Mouse (Mus musculus) gastrocnemius, adult 18-20 months (tissue): ENCODE measurements around the gene Rhbg. TPM values are rescaled to one million over a fixed set of nuclear protein-coding genes. Genes with fewer than 3 reads are reported as not detected.
"Not testable (repeated sequence)": the region's sequence is repeated elsewhere in the genome, so short reads cannot be mapped to it uniquely, and the experiment has no call there.

Experiments used
- DNase-seq: peaks from one replicate; pipeline ENCODE4 v3.0.0; 2021; ENCODE audit warnings: low spot score
- long read RNA-seq, 2 experiments: library from polyadenylated mRNA; stranded (forward); transcript quantifications; one replicate each; pipeline ENCODE4 v2.0.0; 2021
- total RNA-seq, 2 experiments: library from RNA; stranded (reverse); gene quantifications; 2 replicates each; pipeline ENCODE4 v1.2.3; 2021

Gene Rhbg
- not detected for total RNA-seq
- long read RNA-seq, experiment 1, result 0 reads
- long read RNA-seq, experiment 2, result 0 reads

DNA sequence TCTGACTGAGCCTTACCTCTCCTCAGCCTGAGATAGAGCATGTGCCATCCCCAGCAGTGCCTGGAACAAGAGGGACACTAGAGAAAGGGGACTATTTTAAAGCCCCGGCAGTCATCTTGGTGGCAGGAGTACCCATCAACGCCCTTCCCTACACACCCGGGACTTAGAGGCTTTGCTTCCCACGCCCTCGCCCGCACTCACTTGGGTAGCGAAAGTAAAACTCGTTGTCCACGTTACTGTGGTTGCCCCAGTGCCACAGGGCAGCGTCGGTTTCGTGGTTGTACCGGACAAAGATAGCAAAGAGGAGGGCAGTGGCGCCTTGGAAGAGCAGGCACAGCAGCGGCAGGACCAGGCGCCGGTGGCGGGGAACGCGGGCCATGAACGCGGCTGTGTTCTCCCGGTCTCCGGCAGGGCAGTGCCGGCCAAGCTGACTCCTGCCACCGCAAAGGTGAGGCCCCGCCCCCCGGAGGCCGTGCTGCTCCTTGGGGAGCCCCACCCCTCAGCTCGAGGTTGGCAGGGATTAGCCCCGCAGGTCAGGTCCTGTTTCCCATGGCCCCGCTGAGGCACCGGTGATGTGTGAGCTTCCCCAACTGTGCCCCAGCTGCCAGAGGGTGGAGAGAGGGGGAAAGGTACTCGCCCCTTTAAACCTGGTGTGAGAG is at the start of gene Rhbg:
Gene Rhbg, minus strand, starts transcription at position 442 of the 659 bp plus-strand sequence.
- peak; percentile 32 for DNase-seq

DNA sequence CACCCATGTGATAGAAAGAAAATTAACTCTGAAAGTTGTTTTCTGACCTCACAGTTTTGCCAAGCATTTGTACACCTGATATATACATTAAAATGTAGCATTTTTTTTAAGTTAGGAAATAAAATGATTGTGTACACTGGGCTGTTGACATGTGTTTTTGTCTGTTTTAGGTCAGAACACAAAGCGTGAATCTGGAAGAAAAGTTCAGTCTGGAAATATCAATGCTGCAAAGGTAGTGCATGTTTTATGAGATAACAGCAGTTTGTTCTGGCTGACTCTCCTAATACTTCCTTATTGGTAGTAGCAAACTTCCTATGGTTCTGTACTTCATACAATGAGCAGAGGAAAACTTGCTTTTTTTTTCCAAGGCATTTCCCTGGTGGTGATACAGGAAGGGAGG is 44.7 kb upstream of the Rhbg start:
- no peak for DNase-seq

DNA sequence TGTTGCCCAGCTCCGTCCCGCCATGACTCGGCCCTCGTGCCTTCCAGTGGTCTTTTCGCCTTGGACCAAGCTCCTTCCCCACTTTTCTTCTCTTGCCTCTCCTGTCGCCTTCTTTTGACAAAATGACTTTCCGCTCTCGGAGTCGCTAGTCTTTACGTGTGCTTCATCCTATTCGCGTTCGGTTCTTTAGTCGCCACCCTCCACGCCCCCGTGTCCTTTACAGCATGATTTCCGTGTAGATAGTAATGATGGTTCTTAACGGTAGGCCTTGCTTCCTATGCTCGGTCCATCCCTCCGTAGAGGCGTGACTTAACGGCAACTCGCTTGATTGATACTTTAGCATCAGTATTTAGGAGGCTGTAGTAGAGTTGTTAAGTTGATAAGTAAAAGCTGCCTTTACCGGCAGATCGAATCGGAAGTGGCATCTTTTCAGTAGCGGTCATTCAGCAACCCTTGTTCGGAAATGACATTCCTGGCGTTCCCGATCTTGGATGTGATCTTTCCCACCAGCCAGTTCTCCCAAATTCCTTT is 42.9 kb upstream of the Rhbg start:
- no peak for DNase-seq

GRCm38 (mm10) chr3:88296561-88297318 is 42.2 kb upstream of the Rhbg start, which contains the start of the genes Tsacc and Cct3:
Gene Tsacc (minus strand): TSS chr3:88296999.
Gene Cct3 (plus strand): TSS chr3:88297116.
- DNase-seq, result peak; percentile 98

DNA sequence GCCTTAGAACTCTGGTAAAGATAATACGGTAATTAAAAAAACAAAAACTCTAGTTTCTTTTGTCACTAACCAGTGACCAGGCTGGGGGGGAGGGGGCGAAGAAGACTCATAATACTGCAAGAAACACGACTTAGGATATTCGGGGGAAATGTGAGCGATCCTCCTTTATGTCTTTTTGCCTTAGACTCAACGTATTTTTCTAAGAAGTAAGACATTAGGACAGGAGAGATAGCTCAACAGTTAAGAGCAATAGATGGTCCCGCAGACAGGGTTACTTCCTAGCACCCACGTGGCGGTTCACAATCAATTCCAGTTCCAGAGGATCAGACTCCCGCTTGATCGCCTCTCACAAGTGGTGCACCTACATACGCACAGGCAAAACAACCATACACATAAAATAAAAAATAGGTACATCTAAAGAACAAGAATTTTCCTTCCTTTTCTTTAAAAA is 41.6 kb upstream of the Rhbg start:
- no peak for DNase-seq

DNA sequence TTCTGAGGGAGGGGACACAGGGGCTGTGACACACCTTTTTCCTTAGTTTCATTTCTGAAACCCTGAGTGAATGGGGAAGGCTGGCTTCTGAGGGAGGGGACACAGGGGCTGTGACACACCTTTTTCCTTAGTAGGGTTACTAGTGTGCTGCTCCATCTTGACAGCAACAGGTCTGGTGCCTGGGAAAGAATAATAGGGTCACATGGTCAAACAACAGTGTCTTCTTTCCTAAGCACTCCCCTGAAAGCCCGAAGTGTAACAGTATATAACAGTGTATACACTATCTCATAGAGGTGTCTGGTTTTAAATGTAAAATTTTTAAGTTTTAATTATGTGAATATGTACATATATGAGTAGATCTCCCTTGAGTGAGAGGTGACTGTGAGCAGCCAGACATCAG is 40.8 kb upstream of the Rhbg start:
- DNase-seq, result not testable (repeated sequence)

DNA sequence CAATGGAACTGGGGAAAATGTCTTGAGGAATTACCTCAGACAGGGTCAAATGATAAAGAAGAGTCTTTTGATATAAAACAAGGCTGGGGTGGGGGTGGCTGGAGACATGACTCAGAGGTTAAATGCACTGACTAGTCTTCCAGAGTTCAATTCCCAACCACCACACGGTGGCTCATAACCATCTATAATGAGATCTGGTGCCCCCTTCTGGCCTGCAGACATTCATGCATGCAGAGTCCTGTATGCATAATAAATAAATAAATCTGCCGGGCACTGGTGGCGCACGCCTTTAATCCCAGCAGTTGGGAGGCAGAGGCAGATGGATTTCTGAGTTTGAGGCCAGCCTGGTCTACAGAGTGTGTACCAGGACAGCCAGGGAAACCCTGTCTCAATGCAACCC is 37.5 kb upstream of the Rhbg start:
- peak; percentile 18 for DNase-seq

DNA sequence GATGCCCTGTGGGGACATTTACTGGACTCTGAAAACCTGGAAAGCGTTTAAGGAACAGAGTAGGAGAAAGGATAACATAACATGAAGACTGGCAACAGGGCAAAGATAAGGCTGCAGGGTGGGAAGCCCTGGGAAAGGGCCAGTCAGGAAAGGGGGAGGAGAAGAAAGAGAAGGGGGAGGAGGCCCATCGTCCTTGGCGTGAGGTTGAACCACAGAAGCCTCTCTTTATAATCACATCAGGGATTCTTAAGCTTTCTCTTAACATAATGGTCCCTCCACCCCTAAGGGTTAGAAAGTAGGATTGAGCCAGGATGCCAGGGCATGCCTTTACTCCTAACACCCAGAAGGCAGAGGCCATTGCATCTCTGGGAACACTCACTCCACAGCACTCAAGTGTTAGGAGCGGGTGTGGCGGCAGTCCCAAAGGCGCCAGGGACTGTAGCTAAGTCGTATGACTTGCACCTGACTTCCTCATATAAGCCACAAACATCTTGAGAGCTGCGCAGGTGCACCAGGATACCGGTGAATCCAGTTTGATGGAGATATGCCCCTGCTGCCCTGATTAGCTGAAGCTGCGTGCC is 33.7 kb upstream of the Rhbg start:
- DNase-seq, result not testable (repeated sequence)

GRCm38 (mm10) chr3:88287110-88287509 is 32.6 kb upstream of the Rhbg start, which contains the start of gene Gm38392:
Gene Gm38392 (minus strand): TSS chr3:88287210.
- DNase-seq, result no peak

DNA sequence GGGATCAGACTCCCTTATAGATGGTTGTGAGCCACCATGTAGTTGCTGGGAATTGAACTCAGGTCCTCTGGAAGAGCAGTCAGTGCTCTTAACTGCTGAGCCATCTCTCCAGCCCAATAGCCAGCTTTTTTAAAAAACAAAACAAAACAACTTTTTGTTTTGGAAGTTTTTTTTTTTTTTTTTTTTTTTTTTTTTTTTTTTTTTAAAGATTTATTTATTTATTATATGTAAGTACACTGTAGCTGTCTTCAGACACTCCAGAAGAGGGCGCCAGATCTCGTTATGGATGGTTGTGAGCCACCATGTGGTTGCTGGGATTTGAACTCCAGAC is 31.0 kb upstream of the Rhbg start:
- not testable (repeated sequence) for DNase-seq

GRCm38 (mm10) chr3:88284815-88285564 is 30.5 kb upstream of the Rhbg start:
- not testable (repeated sequence) for DNase-seq

DNA sequence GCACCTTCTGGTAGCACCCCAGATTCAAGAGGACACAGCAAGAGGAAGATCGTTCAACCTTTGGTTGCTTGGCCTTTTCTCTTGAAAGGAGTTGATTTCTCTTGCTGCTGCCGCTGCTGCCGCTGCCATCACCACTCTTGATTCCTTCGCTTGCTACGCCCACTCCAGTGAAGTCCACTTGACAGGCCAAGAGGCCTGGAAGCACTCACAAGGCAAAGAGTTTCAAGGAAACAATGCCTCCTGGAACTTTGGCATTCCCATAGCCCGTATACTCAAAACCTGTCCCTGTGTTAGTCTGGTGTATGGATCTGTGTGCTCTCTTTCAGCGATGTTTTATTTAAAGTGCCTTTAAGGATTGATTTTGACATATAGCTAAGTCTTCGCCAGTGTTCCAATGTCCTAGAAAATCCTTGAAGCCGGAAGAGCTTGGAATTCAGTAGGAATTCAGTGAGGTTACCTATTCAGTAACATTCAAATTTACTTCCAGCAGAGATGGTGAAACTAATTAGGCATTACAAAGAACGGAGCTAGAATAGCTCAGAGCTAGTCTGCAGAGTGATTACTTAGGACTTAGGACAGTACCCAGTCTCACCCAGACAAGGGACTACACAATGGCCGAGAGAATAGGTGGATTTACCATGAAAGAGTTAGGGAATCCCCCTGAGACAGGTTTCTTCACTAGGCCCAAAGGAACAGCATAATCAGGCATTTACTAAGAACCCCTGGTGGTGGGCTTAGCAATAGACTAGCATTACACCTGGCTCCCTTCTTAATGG is 26.8 kb upstream of the Rhbg start:
- not testable (repeated sequence) for DNase-seq

DNA sequence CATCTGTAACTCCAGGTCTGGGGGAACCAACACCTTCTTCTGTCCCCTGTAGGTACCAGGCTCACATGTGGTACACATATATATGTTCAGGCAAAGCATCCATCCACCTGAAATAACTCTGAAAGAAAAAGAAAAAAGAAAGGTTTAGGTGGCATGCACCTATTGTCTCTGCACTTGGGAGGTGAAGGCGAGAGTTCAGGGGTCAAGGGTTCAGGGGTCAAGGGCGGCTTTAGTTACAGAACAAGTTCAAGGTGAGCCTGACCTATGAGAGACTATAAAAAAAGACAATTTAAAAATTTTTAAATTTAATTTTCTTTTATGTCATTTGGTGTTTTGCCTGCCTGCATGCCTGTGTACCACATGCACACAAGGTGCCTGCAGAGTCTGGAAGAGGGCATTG is 25.5 kb upstream of the Rhbg start:
- DNase-seq, result no peak

- DNase-seq, result no peak
Observed at GRCm38 (mm10) chr3:88276529-88277143, 22.1 kb upstream of the Rhbg start.

- no peak for DNase-seq
Observed at GRCm38 (mm10) chr3:88276121-88276520, 21.6 kb upstream of the Rhbg start.

DNA sequence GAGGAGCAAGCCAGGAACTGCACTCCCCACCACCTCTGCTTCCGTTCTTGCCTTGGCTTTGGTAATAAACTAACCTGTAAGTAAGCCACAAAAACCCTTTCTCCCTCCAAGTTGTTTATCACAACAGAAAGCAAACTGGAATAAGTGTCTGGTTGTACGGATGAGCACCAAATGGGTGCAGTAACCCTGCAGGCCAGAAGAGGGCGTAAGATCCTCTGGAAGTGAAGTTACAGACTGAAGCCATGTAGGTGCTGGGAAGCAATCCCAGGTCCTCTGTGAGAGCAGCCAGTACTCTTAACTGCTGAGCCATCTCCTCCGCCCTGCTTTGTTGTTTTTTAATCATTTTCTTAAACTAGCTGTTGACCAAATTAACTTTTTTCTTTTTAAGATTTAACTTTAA is 19.5 kb upstream of the Rhbg start:
- DNase-seq, result no peak

DNA sequence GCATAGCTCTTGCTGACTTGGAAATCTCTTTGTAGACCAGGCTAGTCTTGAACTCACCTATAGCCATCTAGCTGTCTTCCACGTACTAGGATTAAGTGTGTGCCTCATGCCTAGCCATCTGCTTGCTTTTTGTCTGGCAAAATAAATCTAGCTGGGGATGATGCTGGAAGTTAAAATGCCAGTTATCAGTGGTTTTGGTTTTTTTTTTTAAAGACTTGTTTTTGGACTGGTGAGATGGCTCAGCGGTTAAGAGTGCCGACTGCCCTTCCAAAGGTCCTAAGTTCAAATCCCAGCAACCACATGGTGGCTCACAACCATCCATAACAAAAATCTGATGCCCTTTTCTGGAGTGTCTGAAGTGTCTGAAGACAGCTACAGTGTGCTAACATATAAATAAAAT is 17.4 kb upstream of the Rhbg start:
- DNase-seq, result no peak

DNA sequence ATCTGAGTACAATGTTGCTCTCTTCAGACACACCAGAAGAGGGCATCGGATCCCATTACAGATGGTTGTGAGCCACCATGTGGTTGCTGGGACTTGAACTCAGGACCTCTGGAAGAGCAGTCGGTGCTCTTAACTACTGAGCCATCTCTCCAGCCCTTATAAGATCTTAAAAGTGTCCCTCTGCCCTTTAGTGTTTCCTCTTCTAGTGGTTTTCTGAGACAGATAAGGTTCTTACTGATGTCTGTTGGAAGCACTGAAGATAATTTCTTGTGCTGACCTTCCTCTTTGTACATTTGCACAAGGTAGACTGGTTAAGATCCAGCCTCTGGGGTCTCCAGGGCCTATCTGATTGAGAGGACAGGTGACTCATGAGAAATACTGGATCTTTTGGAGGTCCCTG is 16.8 kb upstream of the Rhbg start:
- DNase-seq, result not testable (repeated sequence)

- DNase-seq, result no peak
Observed at GRCm38 (mm10) chr3:88268991-88269390, 14.5 kb upstream of the Rhbg start.

GRCm38 (mm10) chr3:88268014-88268413 is 13.5 kb upstream of the Rhbg start:
- DNase-seq, result not testable (repeated sequence)
